Mouse (Mus musculus) embryo, embryonic 10 days (tissue): ENCODE data around the gene Ankrd11.
"Not testable (repeated sequence)": the region's sequence is repeated elsewhere in the genome, so short reads cannot be mapped to it uniquely, and the experiment has no call there.

Experiments used
- DNase-seq: peaks from one replicate; pipeline ENCODE4 v3.0.0-alpha.2; 2015; ENCODE audit warnings: low spot score

Gene Ankrd11

DNA sequence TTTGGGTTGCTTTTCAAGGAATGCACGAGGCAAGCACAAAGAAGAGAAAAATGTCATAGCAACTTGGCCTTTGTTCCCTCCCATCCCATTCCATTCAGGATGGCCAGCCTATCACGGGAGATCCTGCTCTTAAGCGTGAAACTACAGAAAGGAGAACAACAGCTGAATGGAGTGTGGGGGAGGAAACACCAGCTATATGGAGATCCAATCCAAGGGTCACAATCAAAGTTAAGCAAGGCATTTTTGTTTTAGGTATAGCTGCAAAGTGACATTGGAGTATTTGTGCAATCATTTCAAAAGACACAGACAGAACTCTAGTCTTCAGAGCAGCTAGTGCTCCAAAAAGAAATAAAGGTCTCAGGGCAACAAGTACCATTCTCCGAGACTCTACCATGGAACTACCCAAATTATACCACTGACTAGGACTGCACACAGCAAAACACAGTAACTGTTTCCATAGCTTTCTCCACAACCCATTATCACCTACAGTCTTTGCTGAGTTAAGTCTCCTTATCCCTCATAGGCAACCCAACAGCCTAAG, 1.9 kb downstream of the Ankrd11 start:
- peak; percentile 74 for DNase-seq

DNA sequence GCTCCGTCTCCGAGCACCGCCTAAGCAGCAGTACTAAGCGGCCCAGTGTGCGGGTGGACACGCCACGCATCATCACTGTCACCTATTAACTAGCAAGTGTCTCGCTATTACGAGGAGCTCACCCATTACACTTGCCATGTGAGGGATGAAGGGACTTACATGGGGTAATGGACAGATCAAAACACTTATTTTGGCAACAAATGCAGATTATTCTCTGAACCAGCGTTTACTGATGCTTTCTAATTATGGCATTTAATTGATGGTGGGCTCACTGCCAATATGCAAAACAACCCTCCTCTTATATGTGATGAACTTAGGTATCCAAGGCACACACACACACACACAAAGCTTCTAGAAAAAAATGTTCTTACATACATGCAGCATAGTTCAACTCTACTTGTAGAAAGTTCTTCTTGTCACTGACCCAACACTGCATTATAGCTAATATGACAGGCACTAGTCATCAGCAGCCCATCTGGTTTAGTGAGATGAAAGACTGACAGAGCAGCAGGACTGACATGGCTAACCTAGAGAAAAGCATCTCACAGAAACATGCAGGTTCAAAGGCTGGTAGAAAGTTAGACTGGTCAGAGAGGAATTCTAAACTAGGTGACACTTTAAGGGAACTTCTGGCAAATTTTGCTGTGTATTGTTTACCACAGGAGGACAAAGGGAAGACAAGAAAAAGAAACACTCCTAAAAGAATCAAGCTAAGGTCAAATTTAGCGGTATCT, 2.5 kb downstream of the Ankrd11 start:
- DNase-seq: no peak

DNA sequence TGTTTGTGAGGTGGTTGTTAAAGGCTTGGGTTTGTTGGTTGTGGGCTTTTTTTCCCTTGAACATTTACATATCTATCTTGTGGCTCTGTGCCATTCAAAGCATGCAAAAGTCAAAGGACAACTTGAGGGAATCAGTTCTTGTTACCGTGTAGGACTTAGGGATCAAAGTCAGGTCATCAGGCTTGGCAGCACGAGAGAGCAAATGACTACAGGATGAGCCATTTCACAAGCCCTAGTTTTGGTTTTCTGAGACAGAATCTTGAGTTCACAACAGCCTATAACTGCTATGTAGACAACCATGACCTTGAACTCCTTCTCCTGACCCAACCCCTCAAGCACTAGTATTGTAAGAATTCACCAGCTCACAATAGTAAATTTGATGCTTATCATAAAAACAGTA, 3.7 kb downstream of the Ankrd11 start:
- DNase-seq: no peak

DNA sequence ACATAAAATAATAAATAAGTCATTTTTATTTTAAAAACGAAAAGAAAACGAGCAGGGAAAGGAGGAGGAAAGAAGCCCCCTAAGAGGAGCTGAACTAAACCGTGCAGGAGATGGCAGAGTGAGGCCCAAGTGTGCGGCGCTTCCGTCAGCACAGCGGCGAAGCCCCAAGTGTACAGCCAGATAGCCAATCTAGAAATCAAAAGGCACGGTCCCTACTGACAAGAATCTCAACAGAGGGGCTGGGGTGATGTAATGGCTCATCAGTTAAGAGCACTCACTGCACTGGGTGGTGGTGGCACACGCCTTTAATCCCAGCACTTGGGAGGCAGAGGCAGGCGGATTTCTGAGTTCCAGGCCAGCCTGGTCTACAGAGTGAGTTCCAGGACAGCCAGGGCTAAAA, 4.6 kb downstream of the Ankrd11 start:
- no peak for DNase-seq

DNA sequence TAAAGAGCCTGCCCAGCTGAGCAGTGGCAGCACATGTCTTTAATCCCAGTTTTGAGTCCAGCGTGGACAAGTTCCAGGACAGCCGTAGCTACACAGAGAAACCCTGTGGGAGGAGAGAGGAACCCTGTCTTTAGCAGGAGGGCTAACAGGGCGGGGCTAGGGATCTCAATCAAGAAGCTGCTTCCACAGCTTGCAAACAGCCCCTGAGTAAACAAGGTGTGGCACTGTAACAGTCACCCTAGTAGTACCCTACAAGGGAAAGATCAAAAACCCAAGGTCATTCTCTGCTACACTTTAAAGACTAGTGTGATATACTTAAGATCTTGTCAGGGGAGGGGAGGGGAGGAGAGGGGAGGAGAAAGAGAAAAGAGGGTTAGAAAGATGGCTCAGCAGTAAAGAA, 5.1 kb downstream of the Ankrd11 start:
- no peak for DNase-seq

DNA sequence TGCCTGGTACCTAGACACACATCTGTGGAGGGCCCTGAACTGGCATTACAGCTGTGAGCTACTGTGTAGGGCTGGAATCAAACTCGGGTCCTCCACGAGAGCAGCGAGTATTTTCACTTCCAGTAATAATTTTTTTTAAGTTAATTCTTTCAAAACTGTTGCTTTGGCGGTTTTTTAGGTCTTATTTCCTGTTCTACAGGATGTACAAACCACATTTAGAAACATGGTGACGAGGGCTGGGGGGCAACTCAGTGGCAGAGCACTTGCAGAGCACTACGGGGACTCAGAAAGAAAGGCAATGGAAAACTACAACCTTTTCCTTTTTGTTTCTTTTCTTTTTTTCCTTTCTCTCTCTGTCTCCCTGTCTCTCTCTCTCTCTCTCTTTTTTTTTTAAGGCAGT, 7.9 kb downstream of the Ankrd11 start:
- DNase-seq: no peak

DNA sequence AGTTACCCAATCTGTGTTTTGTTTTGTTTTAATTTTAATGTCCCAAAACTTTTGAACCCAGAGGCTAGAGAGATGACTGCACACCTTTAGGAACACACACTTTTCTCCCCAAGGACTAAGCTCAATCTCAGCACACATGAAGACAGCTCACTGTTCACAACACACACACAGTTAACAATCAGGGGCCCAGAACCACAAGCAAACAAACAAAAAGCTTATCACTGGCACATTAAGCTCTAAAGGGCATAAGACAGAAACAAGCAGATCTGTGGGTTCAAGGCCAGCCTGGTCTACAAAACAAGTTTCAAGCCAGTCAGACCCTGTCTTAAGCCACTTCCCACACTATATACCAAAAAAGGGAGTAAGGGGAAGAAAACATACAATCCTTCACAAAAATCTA, 8.6 kb downstream of the Ankrd11 start:
- no peak for DNase-seq

DNA sequence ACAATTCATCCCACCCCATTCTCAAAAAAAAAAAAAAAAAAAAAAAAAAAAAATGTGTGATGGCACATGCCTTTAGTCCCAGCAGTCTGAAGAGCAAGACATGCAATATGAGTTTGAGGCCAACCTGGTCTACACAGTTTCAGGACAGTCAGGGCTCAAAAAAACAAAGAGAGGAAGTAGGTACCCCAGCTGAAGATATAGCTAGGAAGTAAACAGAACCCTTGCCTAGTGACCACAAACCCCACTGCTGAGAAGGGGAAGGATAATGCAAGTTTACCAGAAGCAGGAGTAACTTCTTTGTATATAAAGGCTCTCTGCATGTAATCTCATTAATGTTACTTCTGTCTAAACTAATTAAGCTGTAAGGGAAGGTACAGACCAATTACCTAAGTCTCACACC, 9.3 kb downstream of the Ankrd11 start:
- DNase-seq: no peak

DNA sequence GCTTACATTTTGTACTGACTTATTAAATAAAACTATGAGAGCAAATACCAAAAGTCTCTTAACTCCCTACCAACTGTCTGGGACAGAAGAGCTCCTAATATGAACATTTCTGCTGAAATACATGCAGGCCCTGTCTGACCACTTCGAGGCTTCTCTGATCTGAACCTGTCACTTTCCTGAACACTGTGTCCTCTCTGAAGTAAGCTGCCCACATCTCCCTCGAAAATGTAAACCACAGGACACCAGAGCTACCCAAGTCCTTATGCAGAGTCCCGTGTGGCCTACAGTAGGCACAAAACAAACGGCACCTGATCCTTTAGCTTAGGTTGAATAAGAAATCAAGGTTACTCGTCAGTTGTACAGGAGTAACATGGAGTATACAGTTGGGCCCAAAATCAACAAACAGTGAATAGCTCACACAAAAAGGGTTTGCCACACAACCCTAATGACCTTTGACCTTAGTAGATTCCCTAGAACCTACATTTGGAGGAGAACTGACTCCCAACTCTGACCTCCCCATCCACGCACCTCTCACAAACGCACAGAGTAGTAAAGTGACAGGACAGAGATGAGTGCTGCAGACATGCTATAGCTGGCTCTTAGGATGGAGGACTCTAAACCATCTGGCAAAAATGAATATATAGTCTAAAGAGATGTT, 10.6 kb downstream of the Ankrd11 start:
- DNase-seq: no peak

DNA sequence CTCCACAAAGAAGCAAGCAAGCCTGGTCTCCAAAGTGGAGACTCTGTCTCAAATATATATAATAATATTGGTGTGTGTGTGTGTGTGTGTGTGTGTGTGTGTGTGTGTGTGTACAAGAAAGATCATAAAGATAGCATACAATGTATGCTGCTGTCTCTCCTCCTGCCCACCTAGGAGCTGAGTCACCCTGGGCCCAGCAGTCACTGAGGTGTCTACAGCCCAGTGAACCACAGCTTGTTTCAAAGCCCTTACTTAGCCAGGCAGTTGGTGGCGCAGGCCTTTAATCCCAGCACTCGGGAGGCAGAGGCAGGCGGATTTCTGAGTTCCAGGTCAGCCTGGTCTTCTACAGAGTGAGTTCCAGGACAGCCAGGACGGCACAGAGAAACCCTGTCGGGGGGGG, 12.0 kb downstream of the Ankrd11 start:
- DNase-seq: not testable (repeated sequence)

DNA sequence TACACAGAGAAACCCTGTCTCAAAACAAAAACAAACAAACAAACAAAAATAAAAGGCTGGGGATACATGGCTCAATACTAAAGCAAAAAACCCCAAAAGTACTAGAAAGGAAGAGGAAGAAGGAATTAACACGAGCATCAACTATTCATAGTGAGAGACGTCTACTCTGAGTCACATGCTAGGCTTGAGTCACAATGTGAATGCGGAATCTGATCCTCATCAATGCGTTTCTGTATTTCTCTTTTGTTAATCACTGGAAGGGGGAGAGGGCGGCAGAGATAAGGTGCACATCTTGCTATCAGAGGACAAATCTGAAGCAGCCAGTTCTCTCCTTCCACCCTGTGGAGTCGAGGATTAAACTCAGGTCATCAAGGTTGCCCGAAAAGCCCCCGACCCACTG, 14.3 kb downstream of the Ankrd11 start:
- DNase-seq: no peak

DNA sequence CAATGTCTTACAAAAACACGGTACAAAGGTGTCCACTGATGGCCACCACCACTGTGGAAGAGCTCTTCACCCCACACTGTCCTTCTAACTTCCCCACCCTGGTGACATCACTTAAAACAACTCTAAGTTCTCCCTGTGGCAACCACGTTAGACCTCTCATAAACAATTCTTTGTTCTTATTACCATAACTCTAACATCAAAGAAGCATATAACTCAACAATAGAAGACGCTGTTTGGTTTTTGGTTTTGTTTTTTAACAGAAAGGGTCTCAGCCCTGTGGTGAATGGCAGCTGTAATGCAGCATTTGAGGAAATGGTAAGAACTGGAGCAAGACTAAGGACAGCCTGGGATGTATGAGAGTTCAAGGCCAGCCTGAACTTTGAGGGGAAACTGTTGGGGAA, 16.1 kb downstream of the Ankrd11 start:
- DNase-seq: no peak

DNA sequence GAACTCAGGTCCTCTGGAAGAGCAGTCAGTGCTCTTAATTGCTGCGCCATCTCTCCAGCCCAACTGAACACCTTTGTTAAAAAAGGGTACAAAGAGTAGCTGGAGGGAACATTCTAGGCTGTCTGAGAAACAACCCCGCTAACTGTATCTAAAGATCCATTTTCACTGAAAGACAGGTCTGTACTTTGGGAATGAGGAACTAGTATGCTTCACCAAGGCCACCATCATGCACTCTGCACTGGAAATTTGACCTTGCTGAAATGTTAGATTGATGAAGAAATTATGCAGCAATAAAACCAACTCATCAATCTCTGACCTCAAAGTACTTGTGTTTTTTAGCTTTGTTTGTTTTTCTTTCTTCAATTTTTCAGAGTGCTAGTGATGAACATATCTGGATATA, 17.9 kb downstream of the Ankrd11 start:
- no peak for DNase-seq

DNA sequence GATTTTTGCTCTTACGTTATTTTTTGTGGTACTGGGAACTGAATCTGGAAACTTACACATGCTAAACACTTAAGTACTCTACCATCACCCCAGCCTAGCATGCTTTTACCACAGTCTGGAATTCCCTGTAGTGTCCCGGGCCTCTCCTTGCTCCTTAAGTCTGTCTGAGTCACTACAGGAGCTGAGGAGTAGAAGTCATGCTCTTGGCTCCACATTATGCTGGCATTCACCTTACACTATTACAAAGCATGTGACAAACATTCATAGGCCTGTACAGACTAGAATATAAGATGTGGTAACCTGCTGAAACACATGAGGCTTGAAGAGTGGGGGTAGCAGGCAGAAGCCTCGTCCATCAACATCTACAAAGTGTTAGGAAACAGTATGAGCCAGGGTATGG, 19.4 kb downstream of the Ankrd11 start:
- no peak for DNase-seq

DNA sequence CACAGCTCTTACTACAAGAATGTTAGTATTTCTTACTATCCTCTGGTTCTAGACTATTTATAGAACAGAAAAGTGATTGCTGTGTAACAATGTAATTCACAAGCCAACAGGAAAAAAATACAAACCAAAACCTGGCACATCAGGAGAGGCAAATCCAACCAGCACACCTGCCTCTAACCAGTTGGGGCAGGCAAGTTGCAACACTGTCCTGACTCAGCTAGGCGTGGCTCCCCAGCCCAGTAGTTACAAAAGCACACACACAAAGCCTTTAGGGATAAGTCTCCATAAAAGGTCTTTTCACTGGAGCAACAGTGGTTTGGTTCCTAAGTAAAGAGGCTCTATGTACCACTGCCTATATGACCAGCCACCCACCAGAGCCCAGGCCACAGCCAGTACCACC, 20.8 kb downstream of the Ankrd11 start:
- DNase-seq: no peak

DNA sequence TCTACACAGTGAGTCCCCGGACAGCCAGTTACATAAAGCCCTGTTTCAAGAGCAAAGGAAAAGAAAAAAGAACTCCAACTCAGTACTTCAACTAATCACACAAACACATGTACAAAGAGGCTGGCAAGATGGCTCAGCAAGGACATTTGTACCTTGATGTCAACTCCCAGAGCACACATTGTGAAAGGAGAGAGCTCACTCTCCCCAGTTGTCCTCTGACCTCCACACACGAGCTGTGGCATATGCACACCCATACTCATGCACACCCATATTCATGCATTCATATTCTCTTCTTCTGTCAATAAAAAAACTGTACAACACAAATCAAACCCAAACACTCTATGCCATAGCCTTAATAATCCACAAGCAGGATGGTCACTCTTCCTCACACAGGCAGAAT, 21.2 kb downstream of the Ankrd11 start:
- no peak for DNase-seq

DNA sequence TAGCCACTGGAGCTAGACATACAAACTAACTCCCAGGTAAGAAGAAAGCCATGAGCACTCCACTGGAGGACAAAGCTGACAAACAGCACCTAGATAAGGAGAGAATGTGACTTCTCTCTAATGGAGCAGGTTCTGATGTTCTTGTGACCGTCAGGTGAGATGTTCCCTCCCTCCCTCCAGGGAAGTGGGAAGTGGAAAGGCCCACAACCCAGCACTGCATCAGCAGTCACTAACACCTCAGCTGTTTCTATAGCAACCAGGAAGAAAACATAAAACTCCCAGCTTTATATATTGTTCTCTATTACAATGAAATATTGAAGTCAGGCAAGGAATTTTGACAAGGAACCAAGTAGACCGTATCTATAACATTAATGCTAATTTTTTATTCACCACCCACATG, 22.0 kb downstream of the Ankrd11 start:
- no peak for DNase-seq

DNA sequence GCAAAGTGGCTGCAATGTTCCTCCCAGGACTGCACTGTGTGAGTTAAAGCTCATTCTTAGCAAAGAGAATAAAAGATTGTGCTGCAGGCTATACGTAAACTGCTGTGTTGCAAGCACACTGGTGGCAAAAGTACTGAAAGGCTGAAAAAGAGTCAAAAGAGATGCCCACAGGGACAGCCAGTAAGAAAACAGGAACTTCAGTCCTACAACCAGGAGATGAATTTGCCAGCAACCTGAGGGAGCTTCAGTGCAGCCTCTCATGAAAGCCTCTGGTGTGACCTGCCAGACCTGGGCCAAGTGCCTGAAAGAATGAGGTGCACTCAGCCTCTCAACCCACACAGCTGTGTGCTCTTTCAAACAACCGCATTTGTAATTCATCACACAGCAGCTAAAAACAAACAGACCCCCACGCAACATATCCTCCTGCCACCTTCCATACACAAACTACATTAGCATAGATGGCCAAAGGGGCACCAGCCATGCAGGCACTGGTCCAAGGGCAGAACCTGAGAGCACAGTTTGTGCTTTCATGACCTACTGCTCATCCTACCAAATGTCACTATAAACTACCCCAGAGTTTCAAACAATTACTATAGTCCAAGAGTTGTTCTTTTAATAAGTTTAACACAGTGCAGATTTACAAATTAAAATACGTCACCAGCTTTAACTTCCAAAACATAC, 23.5 kb downstream of the Ankrd11 start:
- DNase-seq: no peak

DNA sequence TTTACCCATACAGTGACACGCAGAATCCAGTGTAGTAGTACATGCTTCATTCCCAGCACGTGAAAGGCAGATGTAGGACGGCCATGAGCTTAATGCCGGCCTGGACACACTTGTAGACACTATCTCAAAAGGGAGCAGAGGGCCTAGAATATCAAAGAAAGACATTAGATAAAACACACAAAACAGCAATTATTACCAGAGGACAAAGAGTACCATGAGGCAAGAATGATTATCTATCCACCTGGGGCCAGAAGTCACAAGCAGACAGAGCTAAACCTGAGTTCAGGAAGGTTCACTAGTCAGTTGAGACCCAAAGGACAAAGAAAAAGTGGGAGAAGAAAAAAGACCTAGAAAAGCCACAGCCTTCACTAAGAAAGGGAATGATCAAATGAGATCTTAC, 24.9 kb downstream of the Ankrd11 start:
- DNase-seq: no peak

DNA sequence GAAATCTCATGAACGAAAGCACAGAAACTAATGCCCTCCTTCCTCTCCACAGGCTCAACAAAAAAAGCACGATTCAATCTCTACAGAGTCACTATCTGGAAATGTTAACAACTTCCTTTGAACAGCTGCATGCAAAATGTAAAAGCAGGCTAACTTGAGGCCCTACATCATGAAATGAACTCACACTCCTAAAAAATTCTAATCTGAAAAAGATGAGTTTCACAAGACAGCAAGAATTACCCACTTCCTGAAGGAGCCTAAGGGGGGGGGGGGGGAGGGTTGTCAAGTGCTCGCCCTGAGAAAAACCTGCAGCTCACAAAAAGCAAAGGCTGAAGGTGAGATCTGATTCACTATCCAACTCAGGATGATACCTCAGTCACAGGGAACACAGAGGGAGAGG, 27.0 kb downstream of the Ankrd11 start:
- DNase-seq: no peak

DNA sequence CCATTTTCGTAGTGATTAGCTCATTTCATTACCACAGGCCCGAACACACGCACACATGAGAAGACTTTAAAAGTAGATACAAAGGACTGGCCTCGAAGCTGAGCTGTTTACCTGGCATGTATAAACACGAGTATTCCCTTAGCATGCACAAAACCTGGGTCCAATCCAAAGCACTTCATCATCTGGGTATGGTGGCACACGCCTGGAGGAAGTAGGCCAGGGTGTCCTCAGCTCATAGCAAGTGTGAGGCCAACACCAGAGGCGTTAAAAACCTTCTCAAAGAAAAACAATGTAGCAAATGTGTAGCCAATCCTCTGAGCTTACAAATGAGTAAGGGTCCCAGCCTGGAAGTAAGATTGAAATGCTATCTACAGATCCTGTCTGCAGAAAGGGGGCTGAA, 27.6 kb downstream of the Ankrd11 start:
- no peak for DNase-seq

DNA sequence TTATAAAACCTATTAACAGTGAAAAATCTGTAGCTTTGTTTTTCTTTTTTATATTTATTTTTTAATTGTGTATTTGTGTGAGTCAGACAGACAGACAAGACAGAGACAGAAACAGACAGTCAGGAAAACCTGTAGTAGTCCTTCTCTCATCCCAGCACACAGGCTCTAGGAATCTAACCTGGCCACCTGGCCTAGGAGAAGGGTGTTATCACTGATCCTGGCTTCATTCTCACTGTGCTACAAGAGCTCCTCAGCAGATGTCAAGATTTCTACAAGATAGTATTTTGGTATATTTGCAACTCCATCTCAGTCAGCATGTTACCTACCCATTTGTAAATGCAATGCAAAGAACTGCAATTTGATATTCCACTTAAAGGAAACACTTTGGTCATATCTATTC, 30.8 kb downstream of the Ankrd11 start:
- DNase-seq: no peak

DNA sequence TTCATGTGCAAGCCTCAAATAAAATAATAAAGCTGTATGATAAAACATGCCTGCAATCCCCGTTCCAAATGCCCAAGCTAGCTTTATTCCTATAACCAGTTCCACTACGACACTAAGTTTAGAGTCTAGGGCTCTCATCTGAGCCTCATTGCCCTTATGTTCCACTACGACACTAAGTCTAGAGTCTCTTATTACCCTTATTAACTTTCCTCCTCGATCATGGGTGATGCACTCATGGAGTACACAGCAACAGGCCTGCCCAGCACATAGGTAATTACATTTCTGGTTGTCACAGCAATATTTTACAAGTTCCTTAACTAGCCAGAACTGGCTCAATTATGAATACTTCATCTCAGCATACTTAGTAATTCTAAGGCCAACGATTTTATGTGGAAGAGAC, 36.3 kb downstream of the Ankrd11 start:
- DNase-seq: no peak
